Mouse (Mus musculus): ENCODE measurements around the gene Ikzf3.

DNA sequence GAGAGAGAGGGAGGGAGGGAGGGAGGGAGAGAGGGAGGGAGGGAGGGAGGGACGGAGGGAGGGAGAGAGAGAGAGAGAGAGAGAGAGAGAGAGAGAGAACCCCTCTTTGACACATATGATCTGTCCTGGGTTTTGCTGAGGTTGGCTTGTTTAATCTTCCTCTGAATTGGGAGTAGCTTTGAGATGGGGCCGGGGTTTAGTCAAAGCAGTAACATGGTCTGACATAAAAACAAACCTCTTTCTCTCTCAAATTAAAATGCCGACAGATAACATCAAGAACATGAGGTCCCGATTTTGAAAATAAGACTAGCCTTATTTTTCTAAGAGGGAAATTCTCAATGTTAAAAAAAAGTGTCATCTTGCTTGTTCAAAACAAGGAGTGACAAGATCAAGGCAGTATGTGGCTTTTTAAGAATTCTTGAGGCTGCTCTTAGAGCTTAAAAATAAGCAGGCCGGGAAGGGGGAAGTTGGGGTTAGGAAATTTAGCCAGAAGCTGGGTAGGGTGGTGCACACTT is 58.2 kb downstream of the Ikzf3 start:
- TF ChIP-seq CTCF (IDR thresholded peaks at IDR 0.05; ENCODE audit: low read depth, low read length) (no peak), POLR2A (IDR thresholded peaks at IDR 0.05; ENCODE audit: extremely low read depth, insufficient read depth, low read length) (no peak)
